Mouse (Mus musculus): Measurements from ENCODE around the gene Lgals1. TPM values are rescaled to one million over a fixed set of nuclear protein-coding genes. Genes with fewer than 3 reads are reported as not detected.

Lgals1 gene
- polyA plus RNA-seq (2014; fragmentation: Illumina TruSeq; extraction: RNeasy Lipid Tissue Mini Kit (QIAGEN cat#74804); ENCODE audit: low read depth, low replicate concordance), result 1.1 TPM

GRCm38 (mm10) chr15:78926021-78926919, at the start of gene Lgals1:
TSS of gene Lgals1 (plus strand) at chr15:78926725.

GRCm38 (mm10) chr15:78876991-78877809, 49.3 kb upstream of the Lgals1 start, which contains the start of gene Gga1:
TSS of gene Gga1 (plus strand) at chr15:78877190.

GRCm38 (mm10) chr15:78899409-78899739, 27.2 kb upstream of the Lgals1 start, which contains the start of gene Gm49510:
TSS of gene Gm49510 (plus strand) at chr15:78899667.

GRCm38 (mm10) chr15:78899740-78900584, 26.6 kb upstream of the Lgals1 start, which contains the start of gene Sh3bp1:
TSS of gene Sh3bp1 (plus strand) at chr15:78899768.

GRCm38 (mm10) chr15:78913632-78914090, 12.9 kb upstream of the Lgals1 start, which contains the start of gene Pdxp:
TSS of gene Pdxp (plus strand) at chr15:78913919.

GRCm38 (mm10) chr15:78934784-78935320, 8.3 kb downstream of the Lgals1 start, which contains the start of gene Nol12:
TSS of gene Nol12 (plus strand) at chr15:78934933.

GRCm38 (mm10) chr15:78947657-78948056, 21.1 kb downstream of the Lgals1 start, which contains the start of gene Triobp:
TSS of gene Triobp (plus strand) at chr15:78947724.

Other genes with a start within 250 kb of the Lgals1 start
- gene Elfn2, start 208.0 kb upstream of the Lgals1 start, polyA plus RNA-seq (2014; fragmentation: Illumina TruSeq; extraction: RNeasy Lipid Tissue Mini Kit (QIAGEN cat#74804); ENCODE audit: low read depth, low replicate concordance), result not detected
- not detected for gene Mfng, start 153.2 kb upstream of the Lgals1 start, polyA plus RNA-seq (2014; fragmentation: Illumina TruSeq; extraction: RNeasy Lipid Tissue Mini Kit (QIAGEN cat#74804); ENCODE audit: low read depth, low replicate concordance)
- gene Card10, start 123.7 kb upstream of the Lgals1 start, polyA plus RNA-seq (2014; fragmentation: Illumina TruSeq; extraction: RNeasy Lipid Tissue Mini Kit (QIAGEN cat#74804); ENCODE audit: low read depth, low replicate concordance), result 1.2 TPM
- gene Cdc42ep1, start 84.1 kb upstream of the Lgals1 start, polyA plus RNA-seq (2014; fragmentation: Illumina TruSeq; extraction: RNeasy Lipid Tissue Mini Kit (QIAGEN cat#74804); ENCODE audit: low read depth, low replicate concordance), result 0.16 TPM
- gene Lgals2, start 71.2 kb upstream of the Lgals1 start, polyA plus RNA-seq (2014; fragmentation: Illumina TruSeq; extraction: RNeasy Lipid Tissue Mini Kit (QIAGEN cat#74804); ENCODE audit: low read depth, low replicate concordance), result not detected
- gene Gga1, start 49.5 kb upstream of the Lgals1 start, polyA plus RNA-seq (2014; fragmentation: Illumina TruSeq; extraction: RNeasy Lipid Tissue Mini Kit (QIAGEN cat#74804); ENCODE audit: low read depth, low replicate concordance), result 0.20 TPM
- gene Gm49510, start 27.1 kb upstream of the Lgals1 start, polyA plus RNA-seq (2014; fragmentation: Illumina TruSeq; extraction: RNeasy Lipid Tissue Mini Kit (QIAGEN cat#74804); ENCODE audit: low read depth, low replicate concordance), result not detected
- 0.93 TPM for gene Sh3bp1, start 27.0 kb upstream of the Lgals1 start, polyA plus RNA-seq (2014; fragmentation: Illumina TruSeq; extraction: RNeasy Lipid Tissue Mini Kit (QIAGEN cat#74804); ENCODE audit: low read depth, low replicate concordance)
- not detected for gene Pdxp, start 12.8 kb upstream of the Lgals1 start, polyA plus RNA-seq (2014; fragmentation: Illumina TruSeq; extraction: RNeasy Lipid Tissue Mini Kit (QIAGEN cat#74804); ENCODE audit: low read depth, low replicate concordance)
- gene Nol12, start 8.2 kb downstream of the Lgals1 start, polyA plus RNA-seq (2014; fragmentation: Illumina TruSeq; extraction: RNeasy Lipid Tissue Mini Kit (QIAGEN cat#74804); ENCODE audit: low read depth, low replicate concordance), result 2.5 TPM
- gene Triobp, start 21.0 kb downstream of the Lgals1 start, polyA plus RNA-seq (2014; fragmentation: Illumina TruSeq; extraction: RNeasy Lipid Tissue Mini Kit (QIAGEN cat#74804); ENCODE audit: low read depth, low replicate concordance), result 1.7 TPM
- 177 TPM for gene H1f0, start 101.7 kb downstream of the Lgals1 start, polyA plus RNA-seq (2014; fragmentation: Illumina TruSeq; extraction: RNeasy Lipid Tissue Mini Kit (QIAGEN cat#74804); ENCODE audit: low read depth, low replicate concordance)
- not detected for gene Galr3, start 115.2 kb downstream of the Lgals1 start, polyA plus RNA-seq (2014; fragmentation: Illumina TruSeq; extraction: RNeasy Lipid Tissue Mini Kit (QIAGEN cat#74804); ENCODE audit: low read depth, low replicate concordance)
- gene Ankrd54, start 136.2 kb downstream of the Lgals1 start, polyA plus RNA-seq (2014; fragmentation: Illumina TruSeq; extraction: RNeasy Lipid Tissue Mini Kit (QIAGEN cat#74804); ENCODE audit: low read depth, low replicate concordance), result 1.1 TPM
- gene Eif3l, start 148.5 kb downstream of the Lgals1 start, polyA plus RNA-seq (2014; fragmentation: Illumina TruSeq; extraction: RNeasy Lipid Tissue Mini Kit (QIAGEN cat#74804); ENCODE audit: low read depth, low replicate concordance), result 82.4 TPM
- 9.9 TPM for gene Micall1, start 182.2 kb downstream of the Lgals1 start, polyA plus RNA-seq (2014; fragmentation: Illumina TruSeq; extraction: RNeasy Lipid Tissue Mini Kit (QIAGEN cat#74804); ENCODE audit: low read depth, low replicate concordance)
- gene Polr2f, start 214.3 kb downstream of the Lgals1 start, polyA plus RNA-seq (2014; fragmentation: Illumina TruSeq; extraction: RNeasy Lipid Tissue Mini Kit (QIAGEN cat#74804); ENCODE audit: low read depth, low replicate concordance), result not detected
- gene 1700088E04Rik, start 214.5 kb downstream of the Lgals1 start, polyA plus RNA-seq (2014; fragmentation: Illumina TruSeq; extraction: RNeasy Lipid Tissue Mini Kit (QIAGEN cat#74804); ENCODE audit: low read depth, low replicate concordance), result 3.8 TPM
- not detected for gene Sox10, start 238.5 kb downstream of the Lgals1 start, polyA plus RNA-seq (2014; fragmentation: Illumina TruSeq; extraction: RNeasy Lipid Tissue Mini Kit (QIAGEN cat#74804); ENCODE audit: low read depth, low replicate concordance)

Data from kidney, adult 10 weeks (tissue).